Mouse (Mus musculus): Measurements from ENCODE around the gene Iqsec1.
A peak's percentile ranks its signal among the peaks of the same experiment; 100 is the strongest.

The Iqsec1 gene

DNA sequence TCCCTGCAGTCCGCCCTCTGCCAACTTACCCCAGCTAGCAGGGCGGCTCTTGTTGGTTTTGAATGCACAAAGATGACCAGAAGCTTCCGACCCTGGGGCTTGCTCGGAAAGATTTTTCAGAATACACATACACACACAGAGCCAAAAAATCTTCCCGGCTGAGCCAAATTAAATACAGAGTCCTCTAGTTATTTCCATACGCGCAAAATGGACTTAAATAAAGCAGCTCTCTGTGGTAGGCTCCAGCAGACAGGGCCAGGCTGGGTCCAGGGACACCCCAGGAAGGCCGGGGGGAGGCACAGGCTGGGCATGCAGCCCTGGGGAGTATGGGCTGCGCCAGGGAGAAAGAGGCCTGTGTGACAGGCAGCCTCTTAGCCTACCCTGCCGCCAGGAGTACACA is 282.0 kb downstream of the Iqsec1 start:
- DNase-seq (ENCODE audit: low spot score in 2 of 2), result no peak

DNA sequence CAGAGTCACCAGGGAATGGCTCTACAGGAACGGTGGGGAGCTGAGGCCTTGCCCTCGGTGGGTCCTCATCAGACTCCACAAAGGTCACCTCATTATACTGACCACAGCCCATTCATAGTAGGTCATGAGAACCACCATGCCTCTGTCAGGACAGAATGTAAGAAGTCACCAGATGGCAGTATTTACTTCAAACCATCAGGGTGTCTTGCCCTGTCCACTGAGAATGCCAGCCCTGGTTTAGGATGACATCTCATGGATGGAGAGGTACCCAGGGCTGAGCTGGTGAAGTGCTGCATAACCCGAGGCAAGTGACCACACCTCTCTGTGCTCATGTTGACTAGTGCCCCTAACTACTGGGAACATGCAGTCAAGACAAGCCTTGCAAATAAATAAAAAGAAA is 282.7 kb downstream of the Iqsec1 start:
- DNase-seq (ENCODE audit: low spot score in 2 of 2), result no peak

DNA sequence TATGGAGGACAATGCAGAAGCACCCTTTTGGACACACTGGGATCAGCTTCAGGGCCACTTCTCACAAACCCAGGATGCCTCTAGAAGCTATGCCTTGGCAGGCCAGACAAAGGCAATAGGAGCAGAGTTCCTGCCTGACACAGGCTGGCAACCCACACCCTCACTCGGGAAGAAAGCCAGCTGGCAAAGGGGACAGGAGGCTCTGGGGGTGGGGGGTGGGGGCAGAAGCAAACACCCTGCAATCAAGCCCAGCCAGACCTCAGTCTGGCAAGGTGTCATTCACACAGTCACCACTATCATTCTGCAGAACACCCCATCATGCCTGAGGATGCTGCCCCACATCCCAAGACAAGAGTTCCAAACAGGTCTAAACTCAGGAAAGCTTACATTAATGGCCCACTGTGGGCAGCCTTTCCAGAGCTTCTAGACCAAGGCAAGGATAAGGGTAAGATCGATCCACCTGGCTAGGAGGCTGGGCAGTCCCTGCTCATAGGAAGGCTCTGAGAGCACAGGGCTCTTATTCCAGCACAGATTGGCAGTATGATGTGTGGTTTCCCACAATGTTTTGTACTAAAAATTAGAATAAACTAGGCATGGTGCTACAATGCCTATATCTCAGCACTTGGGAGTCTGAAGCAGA is 283.7 kb downstream of the Iqsec1 start:
- DNase-seq (ENCODE audit: low spot score in 2 of 2), result peak; percentile 69 to 77

DNA sequence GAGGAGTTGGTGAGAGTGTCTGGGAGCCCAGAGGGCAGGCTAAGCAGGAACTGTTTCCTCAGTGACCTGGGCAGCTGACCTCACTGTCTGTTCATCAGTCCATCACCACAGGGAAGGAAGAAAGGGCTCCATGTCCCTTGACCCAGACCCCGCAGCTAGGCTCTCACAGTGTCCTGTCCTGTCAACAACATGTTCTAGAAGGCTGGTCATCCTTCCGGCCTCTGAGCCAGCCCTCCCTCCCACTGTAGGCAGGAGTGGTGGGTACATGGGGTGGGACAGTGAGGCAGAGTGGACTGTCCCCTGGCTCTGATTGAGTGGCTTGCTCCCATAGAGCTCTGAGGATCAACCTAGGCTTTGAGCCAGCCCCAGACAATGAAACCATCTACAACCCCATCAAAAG is 284.7 kb downstream of the Iqsec1 start:
- DNase-seq (ENCODE audit: low spot score in 2 of 2), result no peak

DNA sequence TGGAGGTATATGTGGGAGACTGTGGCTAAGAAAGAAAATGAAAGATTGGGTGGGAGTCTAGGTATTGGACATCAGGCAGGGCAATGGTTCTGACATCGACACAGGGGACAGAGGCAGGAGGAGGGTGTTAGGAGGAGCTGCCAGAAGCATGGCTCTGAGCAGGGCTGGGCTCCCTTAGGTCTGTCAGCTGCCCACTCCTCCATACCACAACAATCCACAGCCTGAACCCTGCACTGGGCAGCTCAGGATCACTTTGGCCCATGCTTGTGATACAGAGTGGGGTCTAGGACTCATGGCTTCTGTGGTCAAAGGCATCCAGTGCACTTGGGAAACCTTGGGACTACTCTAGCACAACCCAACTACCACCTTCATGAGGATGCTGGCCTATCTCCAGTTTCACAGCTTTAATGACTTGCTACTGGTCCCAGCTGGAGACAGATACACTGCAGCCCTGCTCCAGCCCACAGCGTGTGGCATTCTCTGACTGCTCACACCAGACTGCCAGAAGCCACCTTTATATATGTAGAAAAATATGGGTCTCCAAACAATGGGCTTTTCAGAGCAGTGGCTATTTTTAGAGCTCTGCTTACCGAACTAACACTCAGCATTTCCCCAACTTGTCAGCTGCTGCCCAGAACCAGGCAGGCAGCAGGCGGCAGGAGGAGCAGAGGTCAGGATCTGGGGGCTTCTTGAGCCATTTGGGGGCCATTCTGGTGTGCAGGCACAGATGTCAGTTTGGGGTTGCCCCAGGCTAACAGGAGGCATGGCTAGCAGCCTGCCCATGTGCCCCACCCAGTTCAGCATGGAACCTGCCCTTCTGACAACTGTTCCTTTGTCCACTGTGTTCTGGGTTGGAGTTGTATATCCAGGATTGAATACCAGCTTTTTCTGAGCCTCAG is 285.4 kb downstream of the Iqsec1 start:
- DNase-seq (ENCODE audit: low spot score in 2 of 2), result peak in 1 of 2 experiments; percentile 65

DNA sequence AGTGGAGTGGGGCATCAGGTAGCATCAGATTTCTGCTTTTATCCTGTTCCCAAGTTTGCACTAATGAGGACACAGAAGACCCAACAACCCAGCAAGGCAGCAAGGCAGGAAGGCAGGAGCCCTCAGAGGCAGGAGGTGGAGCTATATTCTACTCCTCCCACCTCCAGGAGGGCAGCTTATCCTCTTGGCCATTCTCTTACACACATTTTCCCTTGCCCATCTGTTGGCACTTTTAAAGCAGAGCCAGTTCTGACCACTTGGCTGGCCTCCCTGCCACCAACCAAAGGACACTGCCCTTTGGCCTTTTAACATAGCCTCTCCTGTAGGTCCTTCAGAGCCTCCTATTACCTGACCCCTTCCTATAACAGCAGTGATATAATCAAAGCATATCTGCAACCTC is 286.3 kb downstream of the Iqsec1 start:
- DNase-seq (ENCODE audit: low spot score in 2 of 2), result no peak

DNA sequence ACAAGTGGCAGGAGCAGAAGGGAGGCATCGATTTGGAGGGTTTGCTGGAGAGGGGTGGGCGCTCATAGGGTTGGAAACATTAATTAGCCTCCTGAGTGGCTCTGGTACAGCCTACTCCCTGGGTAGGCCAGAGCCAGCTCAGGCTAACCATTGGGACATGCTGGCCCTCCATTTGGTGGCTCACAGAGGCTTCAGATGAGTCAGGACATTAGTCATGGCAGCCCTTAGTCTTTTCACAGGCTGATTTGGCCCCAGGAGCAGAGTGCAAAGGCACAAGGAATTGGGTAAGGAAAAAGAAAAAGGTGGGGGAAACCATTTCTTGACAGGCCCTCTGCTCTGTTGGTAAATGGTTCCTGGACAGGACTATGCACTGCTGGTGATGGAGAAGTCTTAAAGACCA is 287.1 kb downstream of the Iqsec1 start:
- DNase-seq (ENCODE audit: low spot score in 2 of 2), result no peak

DNA sequence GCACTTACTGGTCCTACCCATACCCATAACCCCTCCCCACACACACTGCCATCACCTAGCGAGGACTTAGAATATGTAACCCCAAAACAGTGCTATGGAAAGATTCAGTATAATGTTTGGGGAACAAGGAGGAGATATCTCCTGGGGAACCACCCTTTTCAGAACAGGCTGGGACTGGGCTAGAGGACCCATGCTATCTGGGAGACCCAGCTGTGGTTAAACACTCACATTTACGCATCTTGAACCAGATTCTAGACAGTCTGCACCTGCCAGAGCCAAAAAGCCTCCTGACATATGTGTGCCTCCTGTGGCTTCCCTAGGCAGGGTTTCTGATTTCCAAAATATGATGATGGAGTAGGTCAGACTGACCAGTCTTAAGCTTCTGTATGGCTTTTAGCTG is 287.7 kb downstream of the Iqsec1 start:
- DNase-seq (ENCODE audit: low spot score in 2 of 2), result no peak

DNA sequence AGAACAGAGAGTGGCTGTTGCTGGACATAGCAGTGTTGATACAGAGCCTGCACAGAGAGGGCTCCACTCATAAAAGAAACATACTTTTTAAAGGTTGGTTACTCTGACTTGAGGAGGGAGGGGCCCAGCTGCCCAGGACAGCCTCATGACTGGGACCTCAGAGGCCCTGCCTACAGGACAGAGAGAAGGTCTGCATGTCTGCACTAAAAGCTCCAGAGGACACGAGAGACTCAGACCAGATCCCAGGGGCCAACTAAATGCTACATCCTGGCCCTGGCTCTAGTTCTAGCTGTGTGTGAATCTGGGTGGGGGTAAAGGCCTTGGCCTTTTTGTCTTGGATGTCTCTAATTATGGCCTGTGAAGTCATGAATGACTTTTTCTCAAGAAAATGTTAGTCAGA is 288.4 kb downstream of the Iqsec1 start:
- no peak for DNase-seq (ENCODE audit: low spot score in 2 of 2)

DNA sequence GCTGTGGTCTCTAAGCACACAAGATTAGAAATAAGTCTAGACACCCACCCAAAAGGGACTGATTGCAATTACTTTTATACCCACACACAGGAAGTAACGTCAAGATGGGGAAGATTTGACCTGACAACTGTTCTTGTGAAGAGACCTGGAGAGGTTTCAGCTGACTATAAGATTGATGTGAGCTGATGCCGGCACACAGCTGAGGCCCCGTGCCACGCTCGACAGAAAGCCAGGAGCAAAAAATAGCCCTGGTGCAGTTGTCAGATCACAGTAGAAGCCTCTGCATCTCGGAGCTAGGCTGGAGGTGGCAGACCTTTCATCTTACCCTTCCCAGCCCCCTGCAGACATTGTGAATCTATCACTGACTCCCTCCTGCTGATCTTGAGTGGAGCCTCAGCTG is 289.6 kb downstream of the Iqsec1 start:
- DNase-seq (ENCODE audit: low spot score in 2 of 2), result no peak

DNA sequence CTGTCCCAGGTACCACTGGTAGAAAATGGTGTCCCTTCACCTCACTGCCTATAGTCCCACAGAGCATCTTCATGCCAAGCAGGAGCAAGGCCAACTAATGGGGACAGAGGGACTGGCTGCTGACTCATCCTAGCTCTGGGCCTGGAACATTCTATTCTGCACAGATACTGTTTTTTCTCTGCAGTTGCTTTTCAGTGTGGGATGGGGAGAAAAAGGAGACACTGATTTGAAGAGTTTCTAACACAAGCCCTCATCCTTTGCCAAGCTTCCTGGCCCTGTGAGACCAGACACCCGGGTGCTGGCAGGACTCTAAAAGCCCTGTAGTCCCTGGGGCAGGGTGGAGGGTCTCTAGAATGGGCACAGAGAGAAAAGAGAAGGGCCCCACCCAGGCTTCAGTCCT is 292.7 kb downstream of the Iqsec1 start:
- DNase-seq (ENCODE audit: low spot score in 2 of 2), result no peak

DNA sequence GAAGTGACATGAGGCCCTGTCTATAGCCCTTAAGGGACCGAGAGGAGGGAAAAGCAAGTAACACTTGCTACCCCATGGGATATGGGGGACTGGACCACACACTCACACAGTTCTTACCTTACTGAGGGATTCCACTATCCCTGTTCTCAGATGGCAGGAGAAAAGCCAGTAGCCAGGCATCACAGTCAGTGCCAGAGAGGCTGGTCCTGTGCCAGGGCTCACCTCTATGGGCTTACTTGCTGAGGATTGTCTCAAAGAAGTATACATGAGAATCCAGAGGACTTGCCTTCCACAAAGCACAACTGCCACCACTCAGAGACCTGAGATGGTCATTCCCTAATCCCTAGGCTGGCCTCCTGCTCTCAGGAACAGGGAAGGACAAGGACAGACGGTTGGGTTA is 296.1 kb downstream of the Iqsec1 start:
- no peak for DNase-seq (ENCODE audit: low spot score in 2 of 2)

DNA sequence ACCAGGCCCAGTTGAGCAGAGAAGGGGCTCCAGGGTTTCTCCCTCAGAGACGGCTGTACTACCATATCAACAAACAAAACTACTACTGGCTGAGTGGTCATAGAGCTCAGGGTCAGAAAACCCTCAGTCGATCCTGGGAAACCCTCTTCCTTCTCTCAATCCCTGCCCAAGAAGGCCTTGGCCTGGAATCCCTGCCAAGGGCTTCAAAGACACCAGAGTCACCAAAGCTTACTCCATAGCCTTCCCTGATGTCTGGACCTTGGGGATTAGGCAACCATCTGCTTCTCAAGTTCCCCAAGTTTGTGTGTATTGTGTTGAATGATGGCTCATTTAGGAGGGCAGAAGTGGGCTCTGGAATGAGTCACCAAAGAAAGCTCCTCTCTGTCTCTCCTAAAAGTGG is 296.6 kb downstream of the Iqsec1 start:
- no peak for DNase-seq (ENCODE audit: low spot score in 2 of 2)

DNA sequence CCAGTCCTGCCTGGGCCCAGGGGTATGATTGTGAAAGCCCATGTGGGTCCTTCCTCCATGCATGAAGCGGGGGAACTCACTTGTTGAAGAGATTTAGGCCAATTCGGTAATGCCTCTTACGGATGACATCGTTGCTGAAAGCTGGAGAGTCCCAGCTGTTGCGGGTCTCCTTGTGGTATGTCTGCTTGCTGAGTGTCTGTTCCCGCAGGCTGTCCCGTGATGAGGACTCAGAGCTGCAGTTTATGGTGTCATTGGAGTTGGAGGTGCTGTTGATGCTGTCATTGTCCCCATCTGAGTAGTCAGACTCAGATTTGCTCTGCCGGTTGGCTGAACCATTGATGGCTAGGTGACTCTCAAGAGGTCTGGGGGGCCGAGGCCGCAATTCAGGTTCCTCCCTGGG is 299.0 kb downstream of the Iqsec1 start:
- no peak for DNase-seq (ENCODE audit: low spot score in 2 of 2)

DNA sequence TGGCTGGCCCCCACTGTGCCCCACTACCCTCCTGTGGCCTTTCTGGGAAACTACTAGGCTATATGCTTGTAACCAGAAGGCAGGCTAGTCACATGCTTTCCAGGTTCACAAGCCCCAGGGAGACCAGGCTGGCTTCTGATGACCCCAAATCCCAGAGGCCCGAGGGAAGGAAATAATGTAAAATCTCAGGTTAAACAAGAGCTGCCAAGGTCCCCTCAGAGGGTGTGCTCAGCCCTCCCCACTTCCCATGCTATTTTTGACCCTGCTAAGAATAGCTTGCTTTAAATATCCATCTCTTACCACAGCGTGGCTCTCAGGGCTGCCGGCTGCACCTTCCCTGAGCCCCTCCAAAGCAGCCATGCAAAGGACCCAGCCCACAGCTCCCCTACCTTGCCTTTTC is 299.7 kb downstream of the Iqsec1 start:
- DNase-seq (ENCODE audit: low spot score in 2 of 2), result no peak

DNA sequence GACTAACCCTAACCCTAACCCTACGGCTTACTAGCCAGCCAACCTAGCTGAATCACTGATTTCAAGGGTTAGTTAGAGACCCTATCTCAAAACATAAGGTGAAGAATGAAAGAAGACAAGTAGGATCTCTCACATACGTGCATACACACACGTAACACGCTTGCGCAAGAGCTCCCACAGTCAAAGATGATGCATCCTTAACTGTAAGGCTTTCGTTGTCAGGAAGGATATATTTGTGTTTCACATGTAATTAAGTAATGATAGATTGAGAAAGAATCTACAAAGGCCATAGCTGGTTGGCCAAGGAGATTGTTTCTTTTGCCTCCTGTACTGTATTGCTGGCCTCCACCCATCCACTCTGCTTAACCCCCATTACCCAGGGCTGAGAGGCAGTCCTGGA is 300.5 kb downstream of the Iqsec1 start:
- no peak for DNase-seq (ENCODE audit: low spot score in 2 of 2)

DNA sequence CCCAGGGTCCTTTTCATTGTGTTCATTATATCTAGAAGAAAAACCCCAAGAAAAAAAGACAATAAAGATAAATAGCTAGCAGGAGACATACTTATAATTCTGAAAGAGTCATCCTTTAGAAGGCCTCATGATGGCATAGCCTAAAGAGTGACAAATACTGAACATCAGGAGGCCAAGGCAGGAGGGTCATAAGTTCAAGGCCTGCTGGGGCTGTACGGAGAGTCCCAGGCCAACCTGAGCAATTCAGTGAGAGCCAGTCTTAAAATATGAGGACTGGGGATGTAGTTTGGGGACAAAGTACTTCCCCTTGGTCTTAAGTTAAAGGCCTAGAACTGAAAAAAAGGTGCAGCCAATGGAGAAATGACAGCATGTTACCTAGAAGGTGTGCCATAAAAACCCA is 301.7 kb downstream of the Iqsec1 start:
- DNase-seq (ENCODE audit: low spot score in 2 of 2), result no peak

DNA sequence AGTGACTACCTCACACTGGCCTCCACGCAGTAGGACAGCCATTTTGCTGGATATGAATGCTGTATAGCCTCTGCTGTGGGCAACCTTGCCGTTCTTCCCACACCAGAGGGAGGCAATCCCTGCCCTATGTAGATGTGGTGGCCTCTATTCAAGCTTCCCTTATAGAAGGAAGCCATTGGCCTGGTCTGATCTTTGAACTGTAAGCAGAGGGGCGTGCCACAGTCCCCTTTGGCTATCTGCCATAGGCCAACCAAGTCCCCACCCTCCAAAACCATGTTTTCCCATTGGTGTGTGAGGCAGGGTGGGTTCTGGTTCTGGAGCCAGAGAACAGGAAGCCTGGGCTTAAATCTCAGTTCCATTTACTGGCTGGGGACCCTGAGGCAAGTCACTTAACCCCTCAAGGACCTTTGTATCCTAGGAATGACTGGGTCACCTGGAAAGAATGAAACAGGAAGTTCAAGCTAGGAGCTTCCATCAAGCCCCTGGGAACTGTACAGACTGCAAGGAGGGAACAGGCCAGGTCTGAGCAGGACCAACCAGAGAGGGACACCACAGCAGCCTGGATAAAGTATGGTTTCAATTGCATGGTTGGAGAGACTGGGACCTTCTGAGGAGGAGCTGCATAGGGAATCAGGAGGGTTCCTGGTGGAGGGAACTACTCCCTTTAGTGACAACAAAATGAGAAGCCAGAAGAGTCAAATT is 304.5 kb downstream of the Iqsec1 start:
- no peak for DNase-seq (ENCODE audit: low spot score in 2 of 2)

DNA sequence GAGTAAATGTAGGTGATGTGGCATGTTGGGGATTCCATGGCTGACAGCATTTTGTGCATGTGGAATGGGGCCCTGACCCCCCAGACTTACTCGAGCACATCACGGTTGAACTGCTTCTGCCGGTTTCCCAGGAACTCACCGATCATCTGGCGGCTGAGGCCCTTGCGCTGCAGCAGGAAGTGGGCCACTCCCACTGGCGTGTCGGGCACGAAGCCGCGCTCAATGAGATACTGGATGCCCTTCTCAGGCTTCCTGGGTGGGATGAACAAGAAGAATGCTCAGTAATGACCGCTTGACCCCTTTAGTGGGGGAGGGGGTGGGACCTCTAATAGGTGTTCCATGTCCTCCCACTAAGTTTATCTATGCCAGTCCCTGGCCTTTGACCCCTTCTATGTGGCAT is 308.1 kb downstream of the Iqsec1 start:
- DNase-seq (ENCODE audit: low spot score in 2 of 2), result no peak

DNA sequence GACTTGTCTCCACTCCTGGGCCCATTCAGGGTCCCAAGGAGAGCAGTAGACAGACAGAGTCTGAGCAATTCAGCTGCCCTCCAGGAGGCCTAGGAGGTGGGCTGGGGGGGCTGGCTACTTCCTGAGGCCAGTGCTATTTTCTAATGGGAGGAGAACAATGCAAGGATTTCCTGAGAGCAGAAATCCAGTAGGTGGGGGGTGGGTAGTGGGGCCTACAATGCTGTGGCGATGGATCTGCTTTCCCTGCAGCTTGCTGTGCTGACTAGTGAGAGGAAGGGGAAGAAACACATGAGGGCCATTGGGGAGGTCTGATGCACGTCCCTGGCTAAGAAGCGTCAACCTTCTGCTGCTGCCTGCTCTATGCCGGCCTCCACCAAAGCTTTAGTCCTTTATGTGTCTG is 309.7 kb downstream of the Iqsec1 start:
- DNase-seq (ENCODE audit: low spot score in 2 of 2), result no peak

DNA sequence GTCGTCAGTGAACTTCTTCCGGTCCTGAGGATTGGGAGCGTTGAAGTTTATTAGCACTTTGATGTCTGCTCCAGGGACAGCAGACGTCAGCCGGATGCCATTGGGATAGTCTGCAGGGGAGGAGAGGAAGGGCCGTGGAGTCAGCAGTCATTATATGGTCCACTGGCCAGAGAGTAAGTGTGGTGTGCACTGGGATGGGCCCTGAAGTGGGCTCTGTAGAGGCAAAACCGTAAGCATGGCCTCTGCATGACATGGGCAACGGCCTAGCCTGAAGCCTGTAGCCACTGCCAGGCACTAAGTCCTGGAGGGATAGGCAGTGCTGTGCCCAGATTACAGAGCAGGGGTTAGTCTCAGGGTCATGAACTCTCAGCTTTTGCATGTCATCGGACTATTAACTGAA is 319.8 kb downstream of the Iqsec1 start:
- no peak for DNase-seq (ENCODE audit: low spot score in 2 of 2)

DNA sequence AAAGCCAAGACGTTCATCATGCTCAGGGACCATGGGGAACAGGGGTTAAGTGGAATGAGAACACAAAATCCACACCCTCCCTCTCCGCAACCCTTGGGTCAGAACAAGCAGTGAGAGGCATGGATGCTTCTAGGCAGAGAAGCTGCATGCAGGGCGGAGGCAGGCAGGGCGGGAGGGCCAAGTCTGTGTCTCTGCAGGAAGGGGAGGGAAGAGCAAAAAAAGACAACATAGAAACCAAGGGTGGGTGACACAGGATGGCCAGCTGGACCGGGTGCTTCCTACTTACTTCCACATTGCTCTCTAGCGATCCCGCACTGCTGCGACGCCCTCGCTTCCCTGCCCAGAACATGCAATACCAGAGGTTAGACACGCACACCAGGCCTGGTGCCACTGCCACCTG is 324.7 kb downstream of the Iqsec1 start:
- DNase-seq (ENCODE audit: low spot score in 2 of 2), result no peak

DNA sequence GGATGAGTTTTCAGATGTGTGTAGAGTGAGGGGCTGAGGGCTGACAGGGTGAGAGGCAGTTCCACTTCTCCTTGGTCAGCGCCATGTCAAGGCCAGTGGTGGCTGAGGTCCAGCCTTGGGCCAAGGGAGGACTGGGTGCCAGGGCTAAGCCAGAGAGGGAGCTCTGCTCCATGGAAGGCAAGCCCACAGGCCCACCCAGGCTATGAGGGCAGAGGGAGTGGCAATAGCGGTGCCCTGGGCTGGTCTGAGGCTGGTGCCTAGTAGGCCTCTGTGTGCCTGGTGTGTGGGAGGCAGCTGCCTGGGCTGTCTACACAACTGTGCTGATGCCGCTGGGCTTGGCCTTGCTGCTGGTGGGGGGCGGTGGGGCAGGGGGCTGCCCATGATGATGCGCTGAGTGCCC is 326.3 kb downstream of the Iqsec1 start:
- DNase-seq (ENCODE audit: low spot score in 2 of 2), result no peak
